Mouse (Mus musculus): ENCODE measurements around the gene Htatsf1. TPM values are rescaled to one million over a fixed set of nuclear protein-coding genes. Genes with fewer than 3 reads are reported as not detected.

Gene Htatsf1
- 54.0 TPM for polyA plus RNA-seq (2015; fragmentation: Illumina TruSeq; extraction: RNeasy Lipid Tissue Mini Kit (QIAGEN cat#74804); ENCODE audit: low read depth, low replicate concordance)

DNA sequence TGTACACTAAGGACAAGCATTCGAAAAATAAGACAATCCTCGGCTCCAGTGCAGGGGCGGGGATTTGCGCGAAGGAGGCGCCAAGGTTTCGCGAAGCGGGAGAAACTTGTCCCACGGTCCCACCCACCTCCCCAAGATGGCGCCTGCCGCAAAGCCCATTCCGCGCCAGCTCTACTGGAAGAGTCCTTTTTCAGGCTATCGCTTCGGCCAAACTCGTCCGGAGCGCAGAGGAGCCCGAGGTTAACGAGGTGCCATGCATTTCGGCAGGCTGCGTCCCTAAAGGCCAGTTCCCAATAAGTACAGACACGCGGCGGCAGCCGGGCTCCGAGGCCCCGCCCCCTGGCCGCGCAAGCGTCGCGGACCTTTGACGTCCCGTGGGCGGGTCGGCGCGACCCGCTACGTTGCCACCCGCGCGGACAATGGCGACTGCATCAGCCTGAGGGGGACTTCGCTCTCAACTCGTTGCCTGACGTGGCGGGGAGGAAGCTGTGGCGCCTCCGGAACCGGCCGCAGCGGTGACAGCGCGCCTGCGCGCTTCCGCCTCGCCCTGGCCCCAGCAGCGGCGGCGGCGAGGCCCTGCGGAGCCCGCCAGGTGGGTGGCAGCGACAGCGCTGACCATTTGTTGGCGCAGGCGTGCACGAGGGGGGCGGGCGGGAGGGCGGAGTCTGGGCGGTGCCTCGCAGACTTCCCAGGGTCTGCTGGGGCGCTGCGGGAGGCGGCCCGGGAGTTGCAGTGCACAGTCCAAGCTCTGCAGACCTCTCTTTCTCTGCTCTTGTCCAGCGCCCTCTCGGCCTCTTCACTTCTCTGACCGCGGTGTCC, at the start of gene Htatsf1:
Htatsf1 (plus strand) TSS at position 410 of the 819 bp plus-strand sequence.

DNA sequence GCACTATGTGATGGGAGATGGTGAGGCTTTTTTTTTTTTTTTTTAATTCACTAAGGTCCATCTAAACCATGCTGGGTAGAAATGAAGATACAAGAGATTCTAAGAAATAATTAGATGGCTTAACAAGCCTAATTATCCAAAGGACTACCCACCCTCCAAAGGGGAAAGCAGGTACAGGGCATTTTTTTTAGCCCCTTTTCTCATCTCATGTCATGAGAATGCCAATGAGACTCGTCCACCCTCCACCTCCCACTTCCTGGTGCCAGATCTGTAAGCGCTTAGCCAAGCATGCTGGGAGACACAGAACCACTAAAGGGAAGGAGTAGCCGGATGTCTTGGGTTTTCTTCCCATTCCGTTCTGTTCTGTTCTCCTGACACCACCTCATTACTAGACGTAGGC, 10.6 kb upstream of the Htatsf1 start, which contains the start of gene Brs3:
Brs3 (plus strand) TSS at position 301 of the 400 bp plus-strand sequence.

DNA sequence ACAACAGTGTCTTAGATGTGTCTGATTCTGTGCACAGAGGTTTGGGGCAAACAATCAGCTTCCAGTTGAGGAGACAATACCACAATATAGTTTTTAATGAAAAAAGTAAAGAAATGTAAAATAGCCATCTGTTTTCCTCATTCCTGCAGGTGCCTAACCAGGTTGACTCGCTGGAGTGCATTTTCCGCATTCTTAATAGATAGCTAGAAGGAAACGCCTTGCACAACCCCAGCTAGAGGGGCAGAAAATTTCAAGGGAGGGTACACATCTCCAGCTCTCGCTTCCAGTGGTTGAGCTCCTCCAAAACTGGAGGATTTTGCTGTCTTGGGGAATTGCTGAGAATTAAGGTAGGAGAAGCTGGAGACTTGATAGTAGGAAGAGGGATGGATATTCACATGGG, 34.4 kb downstream of the Htatsf1 start, which contains the start of gene Vgll1:
Vgll1 (plus strand) TSS at position 301 of the 400 bp plus-strand sequence.

Other genes with a start within 250 kb of the Htatsf1 start
- gene Map7d3, start 231.3 kb upstream of the Htatsf1 start, polyA plus RNA-seq (2015; fragmentation: Illumina TruSeq; extraction: RNeasy Lipid Tissue Mini Kit (QIAGEN cat#74804); ENCODE audit: low read depth, low replicate concordance) = not detected
- gene Adgrg4, start 183.4 kb upstream of the Htatsf1 start, polyA plus RNA-seq (2015; fragmentation: Illumina TruSeq; extraction: RNeasy Lipid Tissue Mini Kit (QIAGEN cat#74804); ENCODE audit: low read depth, low replicate concordance) = not detected
- 0.36 TPM for gene Brs3, start 10.5 kb upstream of the Htatsf1 start, polyA plus RNA-seq (2015; fragmentation: Illumina TruSeq; extraction: RNeasy Lipid Tissue Mini Kit (QIAGEN cat#74804); ENCODE audit: low read depth, low replicate concordance)
- not detected for gene Vgll1, start 34.5 kb downstream of the Htatsf1 start, polyA plus RNA-seq (2015; fragmentation: Illumina TruSeq; extraction: RNeasy Lipid Tissue Mini Kit (QIAGEN cat#74804); ENCODE audit: low read depth, low replicate concordance)
- gene Cd40lg, start 158.6 kb downstream of the Htatsf1 start, polyA plus RNA-seq (2015; fragmentation: Illumina TruSeq; extraction: RNeasy Lipid Tissue Mini Kit (QIAGEN cat#74804); ENCODE audit: low read depth, low replicate concordance) = not detected

Measured in brain, adult 10 weeks (tissue).